Mouse (Mus musculus) kidney, embryonic 14.5 days (tissue): ENCODE results near the gene Rnf113a2. TPM values are rescaled to one million over a fixed set of nuclear protein-coding genes. Genes with fewer than 3 reads are reported as not detected.
A peak's percentile ranks its signal among the peaks of the same experiment; 100 is the strongest.

Experiments
- ATAC-seq: fragments of 200-750 bp; cut with Nextera tagmentation; 2 replicates; pipeline ENCODE4 v1.8.0; 2017; ENCODE audit warnings: moderate number of reproducible peaks, mild to moderate bottlenecking, moderate TSS enrichment, moderate library complexity; ENCODE audit not compliant: low FRiP score, low TSS enrichment
- H3K27ac ChIP-seq: fragments of 300-500 bp; sonication (generic); 2 replicates; pipeline ENCODE4 v1.5.1; 2014; ENCODE audit warnings: low read depth, mild to moderate bottlenecking, low read length, moderate library complexity, mixed read lengths
- H3K27me3 ChIP-seq: fragments of 300-500 bp; sonication (generic); 2 replicates; pipeline ENCODE4 v1.6.1; 2014; ENCODE audit warnings: mild to moderate bottlenecking, low read length; ENCODE audit not compliant: control insufficient read depth, insufficient read depth
- H3K36me3 ChIP-seq: fragments of 300-500 bp; sonication (generic); 2 replicates; pipeline ENCODE4 v1.6.1; 2014; ENCODE audit warnings: low read length, mixed read lengths; ENCODE audit not compliant: control insufficient read depth, insufficient read depth
- H3K4me1 ChIP-seq: fragments of 300-500 bp; sonication (generic); 2 replicates; pipeline ENCODE4 v1.6.1; 2014; ENCODE audit warnings: low read length, mixed read lengths; ENCODE audit not compliant: control insufficient read depth, insufficient read depth
- H3K4me2 ChIP-seq: fragments of 300-500 bp; sonication (generic); replicated peaks from 2 replicates; pipeline ENCODE4 v1.6.1; 2014; ENCODE audit warnings: low read depth, mild to moderate bottlenecking, low read length
- H3K4me3 ChIP-seq: fragments of 300-500 bp; sonication (generic); 2 replicates; pipeline ENCODE4 v1.5.1; 2014; ENCODE audit warnings: mild to moderate bottlenecking, low read length
- H3K9ac ChIP-seq: fragments of 300-500 bp; sonication (generic); 2 replicates; pipeline ENCODE4 v1.6.1; 2014; ENCODE audit warnings: low read depth, mild to moderate bottlenecking, low read length, moderate library complexity
- H3K9me3 ChIP-seq: fragments of 300-500 bp; sonication (generic); 2 replicates; pipeline ENCODE4 v1.6.1; 2016; ENCODE audit warnings: low read length; ENCODE audit not compliant: control insufficient read depth
- WGBS: fragments of 180-500 bp; shearing (Covaris S2); extraction: QIAGEN DNeasy Blood & Tissue Kit; methylation state at CpG from one replicate; pipeline ENCODE4 v1.1.7; 2014; 5-methylcytosine and 5-hydroxymethylcytosine counted together
- polyA plus RNA-seq: library from polyadenylated mRNA; unstranded; fragments of >200 nt; fragmentation: Nextera tagmentation; extraction: Ambion mirVana; gene quantifications from 2 replicates; pipeline ENCODE4 v1.2.1, GENCODE M21; 2014

The Rnf113a2 gene
- polyA plus RNA-seq, 1 experiment from 2014 or later, result 22.1 TPM

- Histone ChIP-seq H3K4me2 (no peak overlapping the region), H3K9ac (no peak overlapping the region), H3K4me3 (no peak overlapping the region), H3K27ac (no peak overlapping the region), H3K4me1 (no peaks in the 10 kb centered on the region), H3K27me3 (no peaks in the 10 kb centered on the region), H3K9me3 (no peaks in the 10 kb centered on the region), H3K36me3 (no peaks in the 10 kb centered on the region)
- ATAC-seq, result no peak
- WGBS, result 71% methylated on average over 2 of the region's 2 CpGs
Measured at GRCm38 (mm10) chr12:84429825-84430224, 12.8 kb downstream of the Rnf113a2 start.

GRCm38 (mm10) chr12:84438697-84439096 is 21.7 kb downstream of the Rnf113a2 start:
- H3K4me1 ChIP-seq, result no peaks in the 10 kb centered on the region
- H3K9me3 ChIP-seq, result no peaks in the 10 kb centered on the region
- no peak overlapping the region for H3K9ac ChIP-seq
- WGBS, result 61% methylated on average over 2 of the region's 2 CpGs
- no peak overlapping the region for H3K4me2 ChIP-seq
- no peak overlapping the region for H3K27ac ChIP-seq
- ATAC-seq, result no peak
- no peak overlapping the region for H3K4me3 ChIP-seq
- no peaks in the 10 kb centered on the region for H3K36me3 ChIP-seq
- H3K27me3 ChIP-seq, result no peaks in the 10 kb centered on the region

GRCm38 (mm10) chr12:84442526-84442925 is 25.5 kb downstream of the Rnf113a2 start:
- no peak overlapping the region for H3K4me2 ChIP-seq
- H3K36me3 ChIP-seq, result no peaks in the 10 kb centered on the region
- no peak overlapping the region for H3K27ac ChIP-seq
- H3K4me3 ChIP-seq, result no peak overlapping the region
- H3K9me3 ChIP-seq, result no peaks in the 10 kb centered on the region
- WGBS, result 79% methylated on average over 4 of the region's 4 CpGs
- ATAC-seq, result no peak
- H3K27me3 ChIP-seq, result no peaks in the 10 kb centered on the region
- no peaks in the 10 kb centered on the region for H3K4me1 ChIP-seq
- no peak overlapping the region for H3K9ac ChIP-seq

- ATAC-seq, result no peak
- H3K27me3 ChIP-seq, result no peaks in the 10 kb centered on the region
- no peaks in the 10 kb centered on the region for H3K9me3 ChIP-seq
- no peak overlapping the region for H3K4me3 ChIP-seq
- 80% methylated on average over 1 of the region's 1 CpGs for WGBS
- no peak overlapping the region for H3K27ac ChIP-seq
- 0 out of 2 replicates have a peak, but pooled peaks cover 1% of the 10 kb centered on the region for H3K4me1 ChIP-seq
- no peaks in the 10 kb centered on the region for H3K36me3 ChIP-seq
- no peak overlapping the region for H3K9ac ChIP-seq
- no peak overlapping the region for H3K4me2 ChIP-seq
Measured at GRCm38 (mm10) chr12:84447386-84447785, 30.4 kb downstream of the Rnf113a2 start.

- no peaks in the 10 kb centered on the region for H3K9me3 ChIP-seq
- no peak for ATAC-seq
- no peaks in the 10 kb centered on the region for H3K27me3 ChIP-seq
- no peak overlapping the region for H3K9ac ChIP-seq
- no peak overlapping the region for H3K4me3 ChIP-seq
- no peak overlapping the region for H3K4me2 ChIP-seq
- H3K27ac ChIP-seq, result no peak overlapping the region
- 84% methylated on average over 6 of the region's 6 CpGs for WGBS
- no peaks in the 10 kb centered on the region for H3K36me3 ChIP-seq
- 0 out of 2 replicates have a peak, but pooled peaks cover 3% of the 10 kb centered on the region for H3K4me1 ChIP-seq
Measured at GRCm38 (mm10) chr12:84448181-84448580, 31.2 kb downstream of the Rnf113a2 start.

GRCm38 (mm10) chr12:84449887-84450286 is 32.9 kb downstream of the Rnf113a2 start:
- no peak for ATAC-seq
- Histone ChIP-seq H3K9me3 (no peaks in the 10 kb centered on the region), H3K4me2 (peak overlapping the region; percentile 70), H3K4me3 (peak overlapping the region; percentile 65; the same call in 1 of the 2 replicates), H3K27me3 (no peaks in the 10 kb centered on the region), H3K4me1 (0 out of 2 replicates have a peak, but pooled peaks cover 3% of the 10 kb centered on the region), H3K27ac (no peak overlapping the region), H3K36me3 (no peaks in the 10 kb centered on the region), H3K9ac (no peak overlapping the region; the same call in 1 of the 2 replicates)
- 50% methylated on average over 10 of the region's 10 CpGs for WGBS

GRCm38 (mm10) chr12:84450351-84450717 is 33.3 kb downstream of the Rnf113a2 start:
- peak overlapping the region; percentile 70 for H3K4me2 ChIP-seq
- peak overlapping the region; percentile 67 for H3K9ac ChIP-seq
- peak overlapping the region; percentile 65 for H3K4me3 ChIP-seq
- H3K36me3 ChIP-seq, result no peaks in the 10 kb centered on the region
- ATAC-seq, result peak; percentile 5
- 1% methylated on average over 6 of the region's 6 CpGs for WGBS
- no peaks in the 10 kb centered on the region for H3K9me3 ChIP-seq
- H3K27me3 ChIP-seq, result no peaks in the 10 kb centered on the region
- H3K27ac ChIP-seq, result peak overlapping the region; percentile 33
- H3K4me1 ChIP-seq, result 0 out of 2 replicates have a peak, but pooled peaks cover 3% of the 10 kb centered on the region

GRCm38 (mm10) chr12:84450718-84451646 is 34.0 kb downstream of the Rnf113a2 start, which contains the start of the genes Aldh6a1 and Lin52:
TSS of gene Aldh6a1 (minus strand) at chr12:84451004.
TSS of gene Lin52 (plus strand) at chr12:84451422.
- Histone ChIP-seq H3K4me2 (peak within 1 kb of the TSS; percentile 71), H3K4me3 (peak within 1 kb of the TSS; percentile 65), H3K9ac (peak within 1 kb of the TSS; percentile 67), H3K27me3 (no peaks in the 10 kb centered on the region), H3K36me3 (no peaks in the 10 kb centered on the region), H3K9me3 (no peaks in the 10 kb centered on the region), H3K4me1 (0 out of 2 replicates have a peak, but pooled peaks cover 3% of the 10 kb centered on the region), H3K27ac (peak within 1 kb of the TSS; percentile 33)
- peak; percentile 99 for ATAC-seq
- under 1% methylated on average over 49 of the region's 49 CpGs for WGBS

- H3K36me3 ChIP-seq, result peaks cover under 1% of the 10 kb centered on the region
- H3K27me3 ChIP-seq, result no peaks in the 10 kb centered on the region
- no peaks in the 10 kb centered on the region for H3K9me3 ChIP-seq
- H3K4me3 ChIP-seq, result peak overlapping the region; percentile 65
- H3K27ac ChIP-seq, result 0 out of 2 replicates have a peak overlapping the region, but pooled peaks have one; percentile 9
- H3K9ac ChIP-seq, result peak overlapping the region; percentile 53
- ATAC-seq, result no peak
- under 1% methylated on average over 11 of the region's 11 CpGs for WGBS
- peak overlapping the region; percentile 71 for H3K4me2 ChIP-seq
- H3K4me1 ChIP-seq, result 0 out of 2 replicates have a peak, but pooled peaks cover 3% of the 10 kb centered on the region
Measured at GRCm38 (mm10) chr12:84451801-84452200, 34.8 kb downstream of the Rnf113a2 start.
